Mouse (Mus musculus): ENCODE measurements around the gene Maml2. TPM values are rescaled to one million over a fixed set of nuclear protein-coding genes. Genes with fewer than 3 reads are reported as not detected.

The Maml2 gene
- total and polyA plus RNA-seq, 2 experiments from 2014 or later: 11.4 to 11.6 TPM

GRCm38 (mm10) chr9:13684327-13684934 is 386.7 kb downstream of the Maml2 start:
- Histone ChIP-seq H3K27me3 (ENCODE audit: insufficient read depth, low read length) (no peaks in the 10 kb centered on the region), H3K4me1 (ENCODE audit: insufficient read depth, low read length) (0 out of 2 replicates have a peak, but pooled peaks cover 5% of the 10 kb centered on the region), H3K27ac (no peak overlapping the region), H3K9me3 (ENCODE audit: low read length) (no peaks in the 10 kb centered on the region), H3K9ac (replicated peaks; ENCODE audit: low read length) (no peak overlapping the region), H3K36me3 (ENCODE audit: insufficient read depth, low read length) (no peaks in the 10 kb centered on the region), H3K4me2 (ENCODE audit: low read depth, low read length) (no peak overlapping the region), H3K4me3 (ENCODE audit: low read length) (no peak overlapping the region)
- ATAC-seq: no peak
- no peak for TF ChIP-seq CTCF (IDR thresholded peaks at IDR 0.05; ENCODE audit: low read depth)
- no peak for DNase-seq (ENCODE audit: low spot score)
- 90% methylated on average over 6 of the region's 6 CpGs for WGBS

- Histone ChIP-seq H3K4me2 (ENCODE audit: low read depth, low read length) (no peak overlapping the region), H3K4me3 (ENCODE audit: low read length) (no peak overlapping the region), H3K9me3 (ENCODE audit: low read length) (no peaks in the 10 kb centered on the region), H3K9ac (replicated peaks; ENCODE audit: low read length) (no peak overlapping the region), H3K36me3 (ENCODE audit: insufficient read depth, low read length) (no peaks in the 10 kb centered on the region), H3K27me3 (ENCODE audit: insufficient read depth, low read length) (no peaks in the 10 kb centered on the region), H3K4me1 (ENCODE audit: insufficient read depth, low read length) (no peaks in the 10 kb centered on the region; the same call in 1 of the 2 replicates), H3K27ac (no peak overlapping the region)
- WGBS: 88% methylated on average over 19 of the region's 19 CpGs
- ATAC-seq (no peak), DNase-seq (ENCODE audit: low spot score) (peak; percentile 30)
- TF ChIP-seq CTCF (IDR thresholded peaks at IDR 0.05; ENCODE audit: low read depth): peak; percentile 62
Measured at GRCm38 (mm10) chr9:13686977-13687659, 389.4 kb downstream of the Maml2 start.

- no peak for DNase-seq (ENCODE audit: low spot score)
- no peak overlapping the region for H3K9ac ChIP-seq (replicated peaks; ENCODE audit: low read length)
- no peaks in the 10 kb centered on the region; the same call in 1 of the 2 replicates for H3K4me1 ChIP-seq (ENCODE audit: insufficient read depth, low read length)
- H3K36me3 ChIP-seq (ENCODE audit: insufficient read depth, low read length): no peaks in the 10 kb centered on the region
- TF ChIP-seq CTCF (IDR thresholded peaks at IDR 0.05; ENCODE audit: low read depth): no peak
- H3K4me3 ChIP-seq (ENCODE audit: low read length): no peak overlapping the region
- no peaks in the 10 kb centered on the region for H3K27me3 ChIP-seq (ENCODE audit: insufficient read depth, low read length)
- H3K27ac ChIP-seq: peak overlapping the region; percentile 15; the same call in 1 of the 2 replicates
- no peak overlapping the region for H3K4me2 ChIP-seq (ENCODE audit: low read depth, low read length)
- WGBS: 69% methylated on average over 9 of the region's 9 CpGs
- no peaks in the 10 kb centered on the region for H3K9me3 ChIP-seq (ENCODE audit: low read length)
- ATAC-seq: no peak
Measured at GRCm38 (mm10) chr9:13688997-13689396, 391.2 kb downstream of the Maml2 start.

- Histone ChIP-seq H3K9ac (replicated peaks; ENCODE audit: low read length) (no peak overlapping the region), H3K36me3 (ENCODE audit: insufficient read depth, low read length) (no peaks in the 10 kb centered on the region), H3K4me3 (ENCODE audit: low read length) (no peak overlapping the region), H3K9me3 (ENCODE audit: low read length) (no peaks in the 10 kb centered on the region), H3K27ac (peak overlapping the region; percentile 70), H3K4me2 (ENCODE audit: low read depth, low read length) (peak overlapping the region; percentile 34; the same call in 1 of the 2 replicates), H3K4me1 (ENCODE audit: insufficient read depth, low read length) (no peaks in the 10 kb centered on the region; the same call in 1 of the 2 replicates), H3K27me3 (ENCODE audit: insufficient read depth, low read length) (no peaks in the 10 kb centered on the region)
- no peak for TF ChIP-seq CTCF (IDR thresholded peaks at IDR 0.05; ENCODE audit: low read depth)
- 18% methylated on average over 8 of the region's 8 CpGs for WGBS
- ATAC-seq (0 out of 2 replicates have a peak, but pooled peaks have one; percentile 56), DNase-seq (ENCODE audit: low spot score) (peak; percentile 53)
Measured at GRCm38 (mm10) chr9:13690321-13690720, 392.6 kb downstream of the Maml2 start.

GRCm38 (mm10) chr9:13693693-13694284 is 396.0 kb downstream of the Maml2 start:
- peak overlapping the region; percentile 20; the same call in 1 of the 2 replicates for H3K27ac ChIP-seq

GRCm38 (mm10) chr9:13694293-13694692 is 396.5 kb downstream of the Maml2 start:
- no peak overlapping the region for H3K9ac ChIP-seq (replicated peaks; ENCODE audit: low read length)
- H3K4me1 ChIP-seq (ENCODE audit: insufficient read depth, low read length): peaks cover 6% of the 10 kb centered on the region; the same call in 1 of the 2 replicates
- peak overlapping the region; percentile 20; the same call in 1 of the 2 replicates for H3K27ac ChIP-seq
- DNase-seq (ENCODE audit: low spot score): peak; percentile 52
- no peak overlapping the region for H3K4me3 ChIP-seq (ENCODE audit: low read length)
- ATAC-seq: no peak
- H3K4me2 ChIP-seq (ENCODE audit: low read depth, low read length): no peak overlapping the region; the same call in 1 of the 2 replicates
- H3K9me3 ChIP-seq (ENCODE audit: low read length): no peaks in the 10 kb centered on the region
- WGBS: 42% methylated on average over 5 of the region's 5 CpGs
- TF ChIP-seq CTCF (IDR thresholded peaks at IDR 0.05; ENCODE audit: low read depth): no peak
- no peaks in the 10 kb centered on the region for H3K36me3 ChIP-seq (ENCODE audit: insufficient read depth, low read length)
- no peaks in the 10 kb centered on the region for H3K27me3 ChIP-seq (ENCODE audit: insufficient read depth, low read length)

More at GRCm38 (mm10) chr9:13693693-13694284, 396.0 kb downstream of the Maml2 start:
- Histone ChIP-seq H3K4me3 (ENCODE audit: low read length) (no peak overlapping the region), H3K9ac (replicated peaks; ENCODE audit: low read length) (no peak overlapping the region), H3K4me2 (ENCODE audit: low read depth, low read length) (no peak overlapping the region; the same call in 1 of the 2 replicates), H3K4me1 (ENCODE audit: insufficient read depth, low read length) (peaks cover 6% of the 10 kb centered on the region; the same call in 1 of the 2 replicates), H3K27me3 (ENCODE audit: insufficient read depth, low read length) (no peaks in the 10 kb centered on the region), H3K36me3 (ENCODE audit: insufficient read depth, low read length) (no peaks in the 10 kb centered on the region), H3K9me3 (ENCODE audit: low read length) (no peaks in the 10 kb centered on the region)
- DNase-seq (ENCODE audit: low spot score) (no peak), ATAC-seq (no peak)
- no peak for TF ChIP-seq CTCF (IDR thresholded peaks at IDR 0.05; ENCODE audit: low read depth)
- 82% methylated on average over 3 of the region's 3 CpGs for WGBS

Data from hindbrain, postnatal 0 days (tissue).